Mouse (Mus musculus) small intestine, adult 2 months (tissue): ENCODE results near the gene Mkrn3.

Experiments used
- CTCF ChIP-seq: fragments of 200-500 bp; IDR thresholded peaks from 2 replicates; pipeline ENCODE4 v1.5.1; 2012; ENCODE audit warnings: low read depth, mild to moderate bottlenecking, control low read depth, inconsistent platforms, low read length, moderate library complexity, mixed read lengths; ENCODE audit not compliant: insufficient replicate concordance, insufficient read length; ENCODE audit errors: extremely low read depth
- POLR2A ChIP-seq: fragments of 200-500 bp; IDR thresholded peaks from 2 replicates; pipeline ENCODE4 v1.6.1; 2012; ENCODE audit warnings: low read depth, mild to moderate bottlenecking, control low read depth, inconsistent platforms, low read length, moderate library complexity

DNA sequence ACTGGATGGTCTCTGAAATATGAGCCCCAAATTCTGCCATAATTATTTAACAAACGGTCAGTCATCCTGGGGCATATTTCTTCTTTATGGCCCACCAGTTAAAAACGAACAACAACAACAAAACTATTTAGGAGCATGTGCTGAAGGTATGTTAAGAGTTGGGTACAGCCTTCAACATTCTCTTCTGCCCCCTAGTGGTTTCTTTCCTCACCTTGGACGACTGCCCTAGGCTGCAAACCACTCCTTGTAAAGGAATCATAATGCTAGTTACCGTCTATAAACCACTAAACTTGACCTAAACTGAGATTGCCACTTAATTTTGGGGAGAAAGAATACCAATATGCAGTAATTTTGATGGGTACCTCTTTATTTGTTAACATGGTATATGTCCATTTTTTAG lies 44.3 kb downstream of the Mkrn3 start:
- no peak for TF ChIP-seq POLR2A
- TF ChIP-seq CTCF: no peak
